Mouse (Mus musculus) forebrain, postnatal 0 days (tissue): ENCODE results near the gene Crlf1. TPM values are rescaled to one million over a fixed set of nuclear protein-coding genes. Genes with fewer than 3 reads are reported as not detected.

Source experiments
- ATAC-seq: fragments of 200-750 bp; cut with Nextera tagmentation; 2 replicates; pipeline ENCODE4 v1.8.0; 2017; ENCODE audit warnings: mild to moderate bottlenecking, moderate library complexity
- DNase-seq: peaks from one replicate; pipeline ENCODE4 v3.0.0-alpha.2; 2015
- H3K27ac ChIP-seq: fragments of 300-500 bp; sonication (generic); 2 replicates; pipeline ENCODE4 v1.5.1; 2014; ENCODE audit warnings: low read depth, mild to moderate bottlenecking, antibody characterized with exemption, low read length, moderate library complexity, mixed read lengths
- H3K27me3 ChIP-seq: fragments of 300-500 bp; sonication (generic); 2 replicates; pipeline ENCODE4 v1.6.1; 2014; ENCODE audit warnings: mild to moderate bottlenecking, low read length, mixed read lengths; ENCODE audit not compliant: insufficient read depth
- H3K36me3 ChIP-seq: fragments of 300-500 bp; sonication (generic); 2 replicates; pipeline ENCODE4 v1.6.1; 2014; ENCODE audit warnings: mild to moderate bottlenecking, moderate library complexity; ENCODE audit not compliant: insufficient read depth
- H3K4me1 ChIP-seq: fragments of 300-500 bp; sonication (generic); 2 replicates; pipeline ENCODE4 v1.6.1; 2014; ENCODE audit warnings: antibody characterized with exemption; ENCODE audit not compliant: insufficient read depth
- H3K4me2 ChIP-seq: fragments of 300-500 bp; sonication (generic); 2 replicates; pipeline ENCODE4 v1.6.1; 2014; ENCODE audit warnings: low read depth, mild to moderate bottlenecking, moderate library complexity
- H3K4me3 ChIP-seq: fragments of 300-500 bp; sonication (generic); 2 replicates; pipeline ENCODE4 v1.5.1; 2014; ENCODE audit warnings: low read depth, low read length, mixed read lengths
- H3K9ac ChIP-seq: fragments of 300-500 bp; sonication (generic); 2 replicates; pipeline ENCODE4 v1.6.1; 2014; ENCODE audit warnings: mild to moderate bottlenecking
- H3K9me3 ChIP-seq: fragments of 300-500 bp; sonication (generic); 2 replicates; pipeline ENCODE4 v1.6.1; 2016; ENCODE audit warnings: low read length
- CTCF ChIP-seq: sonication (generic); IDR thresholded peaks from 2 replicates; pipeline ENCODE4 v1.5.1; 2016; ENCODE audit warnings: antibody characterized with exemption, control low read depth, low read depth
- WGBS: fragments of 180-500 bp; shearing (Covaris S2); extraction: QIAGEN DNeasy Blood & Tissue Kit; methylation state at CpG from one replicate; pipeline ENCODE4 v1.1.7; 2014; 5-methylcytosine and 5-hydroxymethylcytosine counted together
- polyA plus RNA-seq: library from polyadenylated mRNA; unstranded; fragments of >200 nt; fragmentation: Nextera tagmentation; extraction: Ambion mirVana; gene quantifications from 2 replicates; pipeline ENCODE4 v1.2.1, GENCODE M21; 2015
- total RNA-seq: library from RNA; depleted of rRNA; stranded (reverse); fragments of >200 nt; gene quantifications from 2 replicates; pipeline ENCODE4 v1.2.3, GENCODE M21; 2014; rRNA removed

Gene Crlf1
- total and polyA plus RNA-seq, 2 experiments from 2014 or later = 6.5 to 24.6 TPM

DNA sequence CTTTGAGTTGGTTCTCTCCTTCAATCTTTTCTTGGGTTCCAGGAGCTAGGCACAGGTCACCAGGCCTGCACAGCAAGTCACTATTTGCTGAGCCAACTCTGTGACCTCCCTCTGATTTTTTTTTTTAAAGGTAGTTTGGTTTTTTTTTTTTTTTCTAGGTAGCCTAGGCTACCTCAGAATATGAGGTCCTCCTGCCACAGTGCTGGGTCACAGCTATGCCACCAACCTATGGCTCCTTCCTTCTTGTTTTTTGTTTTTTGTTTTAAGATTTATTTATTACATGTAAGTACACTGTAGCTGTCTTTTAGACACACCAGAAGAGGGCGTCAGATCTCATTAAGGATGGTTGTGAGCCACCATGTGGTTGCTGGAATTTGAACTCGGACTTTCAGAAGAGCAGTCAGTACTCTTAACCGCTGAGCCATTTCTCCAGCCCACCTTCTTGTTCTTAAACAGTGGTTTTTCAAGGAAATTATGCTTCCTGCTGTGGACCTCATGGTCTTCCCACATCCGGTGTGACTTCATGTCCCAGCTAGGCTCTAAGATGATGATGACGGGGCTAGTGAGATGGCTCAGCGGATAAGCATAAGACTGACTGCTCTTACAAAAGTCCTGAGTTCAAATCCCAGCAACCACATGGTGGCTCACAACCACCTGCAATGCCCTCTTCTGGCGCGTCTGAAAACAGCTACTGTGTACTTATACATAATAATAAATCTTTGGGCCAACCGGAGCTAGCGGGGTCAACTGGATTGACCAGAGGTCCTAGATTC, 56.6 kb downstream of the Crlf1 start:
- TF ChIP-seq CTCF = no peak
- Histone ChIP-seq H3K4me1 (no peaks in the 10 kb centered on the region), H3K27me3 (no peaks in the 10 kb centered on the region), H3K4me2 (no peak overlapping the region), H3K4me3 (no peak overlapping the region), H3K36me3 (0 out of 2 replicates have a peak, but pooled peaks cover 5% of the 10 kb centered on the region), H3K9ac (no peak overlapping the region), H3K27ac (no peak overlapping the region), H3K9me3 (no peaks in the 10 kb centered on the region)
- 95% methylated on average over 10 of the region's 10 CpGs for WGBS
- DNase-seq (no peak), ATAC-seq (no peak)

DNA sequence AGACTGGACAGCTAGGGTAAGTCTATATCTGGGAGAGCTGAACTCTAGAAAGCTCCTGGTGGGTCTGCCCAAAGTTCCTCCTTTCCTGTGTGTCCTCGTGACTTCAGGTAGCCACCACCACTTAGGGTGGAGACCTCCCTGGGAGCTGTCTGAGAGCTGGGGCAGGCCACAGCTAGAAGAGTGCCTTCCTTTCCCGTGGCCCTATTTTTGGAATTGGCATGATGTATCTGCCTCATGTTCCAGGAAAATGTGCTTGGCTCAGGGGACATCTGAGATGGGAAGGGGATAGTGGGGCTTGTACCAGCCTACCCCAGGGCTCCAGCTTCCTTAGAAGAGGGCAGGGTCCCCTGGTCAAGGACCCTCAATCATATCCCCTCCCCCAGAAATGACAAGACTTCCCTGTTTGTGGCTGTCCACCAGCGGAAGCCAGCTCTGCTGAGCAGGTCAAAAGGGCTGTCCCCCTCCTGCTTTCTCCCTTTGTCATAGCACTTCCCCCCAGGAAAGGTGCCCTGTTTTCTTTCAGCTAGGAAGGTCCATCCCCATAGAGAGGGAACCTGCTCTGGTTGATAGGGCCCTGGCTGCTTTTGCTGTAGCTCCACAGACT, 58.7 kb downstream of the Crlf1 start:
- DNase-seq (no peak), ATAC-seq (no peak)
- no peak overlapping the region for H3K27ac ChIP-seq
- H3K27me3 ChIP-seq = no peaks in the 10 kb centered on the region
- H3K4me3 ChIP-seq = no peak overlapping the region
- 74% methylated on average over 3 of the region's 3 CpGs for WGBS
- H3K36me3 ChIP-seq = no peaks in the 10 kb centered on the region
- no peaks in the 10 kb centered on the region for H3K4me1 ChIP-seq
- H3K4me2 ChIP-seq = no peak overlapping the region
- TF ChIP-seq CTCF = no peak
- no peak overlapping the region for H3K9ac ChIP-seq
- no peaks in the 10 kb centered on the region for H3K9me3 ChIP-seq

DNA sequence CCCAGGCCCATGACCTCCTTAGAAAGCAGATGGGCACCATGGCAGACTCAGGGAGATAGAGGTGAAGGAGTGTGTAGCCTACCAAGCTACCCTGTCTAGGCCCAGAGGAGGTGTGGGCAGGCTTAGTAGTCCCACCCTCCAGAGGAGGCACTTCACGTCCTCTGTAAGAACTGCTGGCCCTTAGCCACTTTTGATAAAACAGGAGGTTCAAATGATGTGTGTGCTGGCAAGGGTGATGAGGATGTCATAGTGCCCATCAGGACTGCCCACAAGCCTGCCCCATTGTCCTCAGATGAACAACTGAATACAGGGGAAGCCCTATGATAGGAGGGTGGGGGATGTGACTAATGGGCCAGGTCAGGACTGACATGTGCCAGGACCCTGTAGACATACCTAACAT, 59.9 kb downstream of the Crlf1 start:
- DNase-seq (no peak), ATAC-seq (no peak)
- Histone ChIP-seq H3K4me3 (no peak overlapping the region), H3K4me1 (no peaks in the 10 kb centered on the region), H3K36me3 (no peaks in the 10 kb centered on the region), H3K9ac (no peak overlapping the region), H3K27me3 (no peaks in the 10 kb centered on the region), H3K4me2 (no peak overlapping the region), H3K9me3 (no peaks in the 10 kb centered on the region), H3K27ac (no peak overlapping the region)
- WGBS = 30% methylated on average over 1 of the region's 1 CpGs
- no peak for TF ChIP-seq CTCF

Other genes with a start within 250 kb of the Crlf1 start
- 27.2 and 34.7 TPM in 2 replicates for gene Homer3, start 210.3 kb upstream of the Crlf1 start, total RNA-seq
- 20.2 and 23.9 TPM in 2 replicates for gene Homer3, start 210.3 kb upstream of the Crlf1 start, polyA plus RNA-seq
- 46.6 and 49.3 TPM in 2 replicates for gene Ddx49, start 190.7 kb upstream of the Crlf1 start, total RNA-seq
- 49.3 and 54.9 TPM in 2 replicates for gene Ddx49, start 190.7 kb upstream of the Crlf1 start, polyA plus RNA-seq
- 86.6 and 110 TPM in 2 replicates for gene Cope, start 190.6 kb upstream of the Crlf1 start, total RNA-seq
- gene Cope, start 190.6 kb upstream of the Crlf1 start, polyA plus RNA-seq = 259 and 296 TPM in 2 replicates
- 52.5 and 58.4 TPM in 2 replicates for gene Cers1, start 177.4 kb upstream of the Crlf1 start, total RNA-seq
- gene Cers1, start 177.4 kb upstream of the Crlf1 start, polyA plus RNA-seq = 37.8 and 45.3 TPM in 2 replicates
- 8.1 and 9.3 TPM in 2 replicates for gene Gdf1, start 163.3 kb upstream of the Crlf1 start, total RNA-seq
- gene Gdf1, start 163.3 kb upstream of the Crlf1 start, polyA plus RNA-seq = 6.2 and 8.0 TPM in 2 replicates
- gene Upf1, start 139.9 kb upstream of the Crlf1 start, total RNA-seq = 28.1 and 38.7 TPM in 2 replicates
- gene Upf1, start 139.9 kb upstream of the Crlf1 start, polyA plus RNA-seq = 7.1 and 9.0 TPM in 2 replicates
- 0.81 TPM in 1 of 2 replicates, not detected in the other for gene Comp, start 119.6 kb upstream of the Crlf1 start, total RNA-seq
- 0.05 and 0.29 TPM in 2 replicates for gene Comp, start 119.6 kb upstream of the Crlf1 start, polyA plus RNA-seq
- gene Crtc1, start 53.6 kb upstream of the Crlf1 start, total RNA-seq = 41.2 and 51.7 TPM in 2 replicates
- gene Crtc1, start 53.6 kb upstream of the Crlf1 start, polyA plus RNA-seq = 43.8 and 52.9 TPM in 2 replicates
- gene Klhl26, start 16.2 kb upstream of the Crlf1 start, total RNA-seq = 29.9 and 34.8 TPM in 2 replicates
- gene Klhl26, start 16.2 kb upstream of the Crlf1 start, polyA plus RNA-seq = 30.8 and 35.3 TPM in 2 replicates
- 96.0 and 115 TPM in 2 replicates for gene Tmem59l, start 5.8 kb upstream of the Crlf1 start, total RNA-seq
- gene Tmem59l, start 5.8 kb upstream of the Crlf1 start, polyA plus RNA-seq = 147 and 150 TPM in 2 replicates
- 130 and 148 TPM in 2 replicates for gene Rex1bd, start 13.6 kb downstream of the Crlf1 start, total RNA-seq
- gene Rex1bd, start 13.6 kb downstream of the Crlf1 start, polyA plus RNA-seq = 200 and 247 TPM in 2 replicates
- 459 and 595 TPM in 2 replicates for gene Uba52, start 17.6 kb downstream of the Crlf1 start, total RNA-seq
- gene Uba52, start 17.6 kb downstream of the Crlf1 start, polyA plus RNA-seq = 808 and 1,035 TPM in 2 replicates
- 559 and 592 TPM in 2 replicates for gene Fkbp8, start 34.6 kb downstream of the Crlf1 start, total RNA-seq
- gene Fkbp8, start 34.6 kb downstream of the Crlf1 start, polyA plus RNA-seq = 385 and 426 TPM in 2 replicates
- gene Kxd1, start 34.8 kb downstream of the Crlf1 start, total RNA-seq = 39.1 and 43.5 TPM in 2 replicates
- gene Kxd1, start 34.8 kb downstream of the Crlf1 start, polyA plus RNA-seq = 51.6 and 51.9 TPM in 2 replicates
- gene Ell, start 46.3 kb downstream of the Crlf1 start, total RNA-seq = 16.2 and 18.4 TPM in 2 replicates
- gene Ell, start 46.3 kb downstream of the Crlf1 start, polyA plus RNA-seq = 9.7 and 11.0 TPM in 2 replicates
- gene Isyna1, start 101.2 kb downstream of the Crlf1 start, total RNA-seq = 127 and 136 TPM in 2 replicates
- 93.3 and 106 TPM in 2 replicates for gene Isyna1, start 101.2 kb downstream of the Crlf1 start, polyA plus RNA-seq
- gene Ssbp4, start 115.7 kb downstream of the Crlf1 start, total RNA-seq = 197 and 249 TPM in 2 replicates
- 204 and 221 TPM in 2 replicates for gene Ssbp4, start 115.7 kb downstream of the Crlf1 start, polyA plus RNA-seq
- gene Lrrc25, start 123.0 kb downstream of the Crlf1 start, total RNA-seq = 1.4 and 2.8 TPM in 2 replicates
- 1.2 TPM in 2 replicates for gene Lrrc25, start 123.0 kb downstream of the Crlf1 start, polyA plus RNA-seq
- gene Gdf15, start 139.3 kb downstream of the Crlf1 start, total RNA-seq = 0.90 TPM in 1 of 2 replicates, not detected in the other
- 0.18 and 0.26 TPM in 2 replicates for gene Gdf15, start 139.3 kb downstream of the Crlf1 start, polyA plus RNA-seq
- 22.1 and 23.8 TPM in 2 replicates for gene Pgpep1, start 167.2 kb downstream of the Crlf1 start, total RNA-seq
- gene Pgpep1, start 167.2 kb downstream of the Crlf1 start, polyA plus RNA-seq = 22.1 and 26.1 TPM in 2 replicates
- gene Lsm4, start 180.1 kb downstream of the Crlf1 start, total RNA-seq = 93.7 and 140 TPM in 2 replicates
- 177 and 231 TPM in 2 replicates for gene Lsm4, start 180.1 kb downstream of the Crlf1 start, polyA plus RNA-seq
- 333 and 392 TPM in 2 replicates for gene Jund, start 205.8 kb downstream of the Crlf1 start, total RNA-seq
- gene Jund, start 205.8 kb downstream of the Crlf1 start, polyA plus RNA-seq = 108 and 114 TPM in 2 replicates
- 0.33 TPM in 1 of 2 replicates, not detected in the other for gene Iqcn, start 210.3 kb downstream of the Crlf1 start, total RNA-seq
- 0.03 and 0.08 TPM in 2 replicates for gene Iqcn, start 210.3 kb downstream of the Crlf1 start, polyA plus RNA-seq
- gene Gm3336, start 225.4 kb downstream of the Crlf1 start, total RNA-seq = not detected in 2 replicates
- gene Gm3336, start 225.4 kb downstream of the Crlf1 start, polyA plus RNA-seq = not detected in 2 replicates
- gene Pde4c, start 230.6 kb downstream of the Crlf1 start, total RNA-seq = 0.48 and 0.62 TPM in 2 replicates
- gene Pde4c, start 230.6 kb downstream of the Crlf1 start, polyA plus RNA-seq = 0.10 and 0.23 TPM in 2 replicates